Mouse (Mus musculus) liver, adult 2 months (tissue): ENCODE data around the gene Klk8. TPM values are rescaled to one million over a fixed set of nuclear protein-coding genes. Genes with fewer than 3 reads are reported as not detected.

ENCODE experiments used
- DNase-seq: peaks from one replicate; pipeline ENCODE4 v3.0.0-alpha.2; 2011; ENCODE audit warnings: low read depth, low spot score; ENCODE audit errors: extremely low read depth
- H3K27ac ChIP-seq: fragments of 200-500 bp; replicated peaks from 2 replicates; pipeline ENCODE4 v1.5.1; 2012; ENCODE audit warnings: low read depth, mild to moderate bottlenecking, control low read depth, inconsistent platforms, low read length; ENCODE audit not compliant: insufficient read depth
- H3K27me3 ChIP-seq: fragments of 200-500 bp; 2 replicates; pipeline ENCODE4 v1.6.1; 2012; ENCODE audit warnings: mild to moderate bottlenecking, moderate library complexity, low read length, inconsistent platforms; ENCODE audit not compliant: control insufficient read depth, insufficient read depth
- H3K36me3 ChIP-seq: fragments of 200-500 bp; 2 replicates; pipeline ENCODE4 v1.6.1; 2012; ENCODE audit warnings: low read length, inconsistent platforms; ENCODE audit not compliant: control insufficient read depth, insufficient read depth
- H3K4me1 ChIP-seq: fragments of 200-500 bp; 2 replicates; pipeline ENCODE4 v1.6.1; 2011; ENCODE audit warnings: low read length; ENCODE audit not compliant: control insufficient read depth, insufficient read depth
- H3K4me3 ChIP-seq: fragments of 200-500 bp; 2 replicates; pipeline ENCODE4 v1.5.1; 2011; ENCODE audit warnings: low read depth, mild to moderate bottlenecking, control low read depth, low read length, moderate library complexity; ENCODE audit not compliant: insufficient read depth
- H3K79me2 ChIP-seq: fragments of 200-500 bp; 2 replicates; pipeline ENCODE4 v1.6.1; 2012; ENCODE audit warnings: inconsistent platforms, mild to moderate bottlenecking, low read length, moderate library complexity; ENCODE audit not compliant: control insufficient read depth, insufficient read depth
- H3K9ac ChIP-seq: fragments of 200-500 bp; 2 replicates; pipeline ENCODE4 v1.6.1; 2012; ENCODE audit warnings: low read depth, mild to moderate bottlenecking, control low read depth, inconsistent platforms, low read length
- CTCF ChIP-seq: fragments of 200-500 bp; IDR thresholded peaks from 2 replicates; pipeline ENCODE4 v1.5.1; 2011; ENCODE audit warnings: low read depth, low read length, control low read depth
- POLR2A ChIP-seq: fragments of 200-500 bp; IDR thresholded peaks from 2 replicates; pipeline ENCODE4 v1.6.1; 2011; ENCODE audit warnings: low read length, control low read depth; ENCODE audit not compliant: insufficient read depth; ENCODE audit errors: extremely low read depth
- WGBS: fragments of 180-500 bp; shearing (Covaris S2); methylation state at CpG from one replicate; pipeline ENCODE4 v1.1.7; 2018; 5-methylcytosine and 5-hydroxymethylcytosine counted together
- polyA plus RNA-seq: library from polyadenylated mRNA; depleted of rRNA; stranded (reverse); fragments of >200 nt; gene quantifications from 2 replicates; pipeline ENCODE4 v1.2.3, GENCODE M21; 2012
- total RNA-seq: library from RNA; depleted of rRNA; stranded (reverse); fragments of >200 nt; gene quantifications from 2 replicates; pipeline ENCODE4 v1.2.3, GENCODE M21; 2014

Gene Klk8
- total and polyA plus RNA-seq, 2 experiments: 0.31 to 0.65 TPM

- no peaks in the 10 kb centered on the region for H3K27me3 ChIP-seq
These were observed 26.8 kb downstream of the Klk8 start, which contains the start of gene Klk6 for GRCm38 (mm10) chr7:43824199-43824598. TSS of gene Klk6 (plus strand) at chr7:43824499.

GRCm38 (mm10) chr7:43826056-43826455, 28.7 kb downstream of the Klk8 start:
- no peak overlapping the region for H3K27ac ChIP-seq
- no peak for TF ChIP-seq POLR2A
- TF ChIP-seq CTCF: no peak
- no peaks in the 10 kb centered on the region for H3K36me3 ChIP-seq
- H3K4me3 ChIP-seq: no peak overlapping the region
- H3K79me2 ChIP-seq: no peaks in the 10 kb centered on the region
- 84% methylated on average over 5 of the region's 5 CpGs for WGBS
- DNase-seq: no peak
- no peaks in the 10 kb centered on the region for H3K4me1 ChIP-seq
- no peak overlapping the region for H3K9ac ChIP-seq
- no peaks in the 10 kb centered on the region for H3K27me3 ChIP-seq

More at GRCm38 (mm10) chr7:43824199-43824598, 26.8 kb downstream of the Klk8 start, which contains the start of gene Klk6:
- no peak for TF ChIP-seq CTCF
- no peak for TF ChIP-seq POLR2A
- H3K9ac ChIP-seq: no peak within 1 kb of the TSS
- 77% methylated on average over 10 of the region's 10 CpGs for WGBS
- H3K79me2 ChIP-seq: no peaks in the 10 kb centered on the region
- DNase-seq: no peak
- H3K27ac ChIP-seq: no peak within 1 kb of the TSS
- H3K4me1 ChIP-seq: no peaks in the 10 kb centered on the region
- H3K4me3 ChIP-seq: no peak within 1 kb of the TSS
- no peaks in the 10 kb centered on the region for H3K36me3 ChIP-seq

DNA sequence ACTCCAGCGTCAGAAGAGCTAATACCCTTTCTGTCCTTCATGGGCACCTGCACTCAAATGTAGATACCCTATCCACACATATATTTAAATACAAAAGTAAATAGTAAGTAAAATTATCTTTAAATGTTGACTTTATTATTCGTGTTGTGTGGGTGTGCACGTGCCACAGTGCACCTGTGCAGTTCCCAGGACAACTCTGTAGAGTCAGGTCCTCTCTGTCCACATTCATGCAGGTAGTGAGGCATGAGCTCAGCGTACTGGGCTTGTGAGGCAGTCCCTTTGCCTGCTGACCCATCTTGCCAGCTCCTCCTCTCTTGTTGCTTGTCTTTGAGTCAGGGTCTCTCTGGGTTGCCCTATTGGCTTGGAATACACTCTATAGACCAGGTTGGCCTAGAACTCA, 30.3 kb downstream of the Klk8 start:
- H3K27me3 ChIP-seq: no peaks in the 10 kb centered on the region
- no peak for DNase-seq
- TF ChIP-seq CTCF (no peak), POLR2A (no peak)
- H3K4me3 ChIP-seq: no peak overlapping the region
- H3K9ac ChIP-seq: no peak overlapping the region
- H3K27ac ChIP-seq: no peak overlapping the region
- H3K4me1 ChIP-seq: no peaks in the 10 kb centered on the region
- WGBS: 80% methylated on average over 4 of the region's 4 CpGs
- H3K36me3 ChIP-seq: no peaks in the 10 kb centered on the region
- no peaks in the 10 kb centered on the region for H3K79me2 ChIP-seq

- Histone ChIP-seq H3K9ac (no peak overlapping the region), H3K79me2 (no peaks in the 10 kb centered on the region), H3K4me3 (no peak overlapping the region), H3K36me3 (no peaks in the 10 kb centered on the region), H3K27ac (no peak overlapping the region), H3K27me3 (no peaks in the 10 kb centered on the region), H3K4me1 (no peaks in the 10 kb centered on the region)
- no peak for DNase-seq
- TF ChIP-seq CTCF (no peak), POLR2A (no peak)
- WGBS: 85% methylated on average over 8 of the region's 8 CpGs
These were observed 31.6 kb downstream of the Klk8 start for GRCm38 (mm10) chr7:43829006-43829405.

GRCm38 (mm10) chr7:43841701-43842100, 44.3 kb downstream of the Klk8 start, which contains the start of gene Klk5:
TSS of gene Klk5 (plus strand) at chr7:43841971.
- no peak for DNase-seq
- Histone ChIP-seq H3K36me3 (no peaks in the 10 kb centered on the region), H3K79me2 (no peaks in the 10 kb centered on the region), H3K9ac (no peak within 1 kb of the TSS), H3K4me1 (no peaks in the 10 kb centered on the region), H3K27me3 (no peaks in the 10 kb centered on the region), H3K27ac (no peak within 1 kb of the TSS), H3K4me3 (no peak within 1 kb of the TSS)
- 53% methylated on average over 3 of the region's 3 CpGs for WGBS
- TF ChIP-seq POLR2A (no peak), CTCF (no peak)

GRCm38 (mm10) chr7:43843801-43844200, 46.4 kb downstream of the Klk8 start:
- no peaks in the 10 kb centered on the region for H3K79me2 ChIP-seq
- no peak for DNase-seq
- WGBS: 86% methylated on average over 4 of the region's 4 CpGs
- H3K9ac ChIP-seq: no peak overlapping the region
- no peaks in the 10 kb centered on the region for H3K27me3 ChIP-seq
- H3K4me1 ChIP-seq: no peaks in the 10 kb centered on the region
- H3K4me3 ChIP-seq: no peak overlapping the region
- H3K27ac ChIP-seq: no peak overlapping the region
- TF ChIP-seq POLR2A (no peak), CTCF (no peak)
- no peaks in the 10 kb centered on the region for H3K36me3 ChIP-seq
